Mouse (Mus musculus) limb, embryonic 12.5 days (tissue): ENCODE measurements at regions not wholly inside any gene's neighbourhood (a gene's known extent, or its start where the extent isn't known, plus 50 kb on each side); places are given as distances from the start of the nearest gene placed in this dataset.

ENCODE experiments used
- ATAC-seq: fragments of 200-750 bp; cut with Nextera tagmentation; 2 replicates; pipeline ENCODE4 v1.8.0; 2017; ENCODE audit warnings: low read depth, moderate TSS enrichment; ENCODE audit not compliant: insufficient number of reproducible peaks, insufficient read depth, low FRiP score, low TSS enrichment
- H3K27ac ChIP-seq: fragments of 300-500 bp; sonication (generic); 2 replicates; pipeline ENCODE4 v1.5.1; 2016; ENCODE audit warnings: mild to moderate bottlenecking, moderate library complexity
- H3K27me3 ChIP-seq: fragments of 300-500 bp; sonication (generic); 2 replicates; pipeline ENCODE4 v1.6.1; 2016; ENCODE audit warnings: mild to moderate bottlenecking, moderate library complexity
- H3K36me3 ChIP-seq: fragments of 300-500 bp; sonication (generic); 2 replicates; pipeline ENCODE4 v1.6.1; 2016; ENCODE audit warnings: mild to moderate bottlenecking, moderate library complexity
- H3K4me1 ChIP-seq: fragments of 300-500 bp; sonication (generic); replicated peaks from 2 replicates; pipeline ENCODE4 v1.6.1; 2016
- H3K4me2 ChIP-seq: fragments of 300-500 bp; sonication (generic); 2 replicates; pipeline ENCODE4 v1.6.1; 2016; ENCODE audit warnings: mild to moderate bottlenecking, moderate library complexity
- H3K4me3 ChIP-seq: fragments of 300-500 bp; sonication (generic); replicated peaks from 2 replicates; pipeline ENCODE4 v1.5.1; 2016; ENCODE audit warnings: mild to moderate bottlenecking
- H3K9ac ChIP-seq: fragments of 300-500 bp; sonication (generic); replicated peaks from 2 replicates; pipeline ENCODE4 v1.6.1; 2016; ENCODE audit warnings: mild to moderate bottlenecking, moderate library complexity
- H3K9me3 ChIP-seq: fragments of 300-500 bp; sonication (generic); 2 replicates; pipeline ENCODE4 v1.6.1; 2016; ENCODE audit warnings: mild to moderate bottlenecking, moderate library complexity
- WGBS: fragments of 180-500 bp; shearing (Covaris S2); methylation state at CpG from one replicate; pipeline ENCODE4 v1.1.7; 2016; 5-methylcytosine and 5-hydroxymethylcytosine counted together

- no peaks in the 10 kb centered on the region for H3K27me3 ChIP-seq
- WGBS: 81% methylated on average over 8 of the region's 8 CpGs
- no peak for ATAC-seq
Observed at GRCm38 (mm10) chr12:78074290-78074802, 119.7 kb upstream of the Gm6657 start.

GRCm38 (mm10) chr12:78077285-78077684 is 116.8 kb upstream of the Gm6657 start:
- no peak overlapping the region for H3K9ac ChIP-seq
- 9% methylated on average over 5 of the region's 5 CpGs for WGBS
- H3K27ac ChIP-seq: no peak overlapping the region
- no peaks in the 10 kb centered on the region for H3K36me3 ChIP-seq
- no peaks in the 10 kb centered on the region for H3K9me3 ChIP-seq
- H3K4me1 ChIP-seq: peaks cover 10% of the 10 kb centered on the region
- H3K27me3 ChIP-seq: no peaks in the 10 kb centered on the region
- no peak overlapping the region for H3K4me3 ChIP-seq
- H3K4me2 ChIP-seq: no peak overlapping the region
- 0 out of 2 replicates have a peak, but pooled peaks have one; percentile 37 for ATAC-seq

More at GRCm38 (mm10) chr12:78074290-78074802, 119.7 kb upstream of the Gm6657 start:
- no peak overlapping the region for H3K9ac ChIP-seq
- no peaks in the 10 kb centered on the region for H3K9me3 ChIP-seq
- H3K4me1 ChIP-seq: peaks cover 10% of the 10 kb centered on the region
- H3K36me3 ChIP-seq: no peaks in the 10 kb centered on the region
- no peak overlapping the region for H3K27ac ChIP-seq
- no peak overlapping the region for H3K4me3 ChIP-seq
- H3K4me2 ChIP-seq: no peak overlapping the region

GRCm38 (mm10) chr12:78082163-78082562 is 111.9 kb upstream of the Gm6657 start:
- WGBS: 93% methylated on average over 1 of the region's 1 CpGs
- Histone ChIP-seq H3K27ac (no peak overlapping the region), H3K9me3 (no peaks in the 10 kb centered on the region), H3K4me3 (no peak overlapping the region), H3K36me3 (no peaks in the 10 kb centered on the region), H3K9ac (no peak overlapping the region), H3K4me2 (no peak overlapping the region), H3K27me3 (no peaks in the 10 kb centered on the region), H3K4me1 (peaks cover 7% of the 10 kb centered on the region)
- ATAC-seq: no peak

GRCm38 (mm10) chr12:78086016-78086415 is 108.0 kb upstream of the Gm6657 start:
- no peak overlapping the region for H3K4me3 ChIP-seq
- H3K9ac ChIP-seq: no peak overlapping the region
- 88% methylated on average over 5 of the region's 5 CpGs for WGBS
- H3K27ac ChIP-seq: no peak overlapping the region
- H3K27me3 ChIP-seq: no peaks in the 10 kb centered on the region
- no peak overlapping the region for H3K4me2 ChIP-seq
- H3K36me3 ChIP-seq: no peaks in the 10 kb centered on the region
- no peak for ATAC-seq
- no peaks in the 10 kb centered on the region for H3K9me3 ChIP-seq
- H3K4me1 ChIP-seq: no peaks in the 10 kb centered on the region; the same call in 1 of the 2 replicates

GRCm38 (mm10) chr12:78087921-78088320 is 106.1 kb upstream of the Gm6657 start:
- no peaks in the 10 kb centered on the region; the same call in 1 of the 2 replicates for H3K4me1 ChIP-seq
- H3K9ac ChIP-seq: no peak overlapping the region
- no peaks in the 10 kb centered on the region for H3K27me3 ChIP-seq
- H3K4me2 ChIP-seq: no peak overlapping the region
- no peak overlapping the region for H3K4me3 ChIP-seq
- no peaks in the 10 kb centered on the region for H3K36me3 ChIP-seq
- no peaks in the 10 kb centered on the region for H3K9me3 ChIP-seq
- ATAC-seq: no peak
- no peak overlapping the region for H3K27ac ChIP-seq
- WGBS: 56% methylated on average over 1 of the region's 1 CpGs

GRCm38 (mm10) chr12:78094471-78094870 is 99.6 kb upstream of the Gm6657 start:
- no peak for ATAC-seq
- H3K36me3 ChIP-seq: no peaks in the 10 kb centered on the region
- no peak overlapping the region for H3K4me3 ChIP-seq
- WGBS: 83% methylated on average over 4 of the region's 4 CpGs
- H3K4me1 ChIP-seq: peaks cover 6% of the 10 kb centered on the region; the same call in 1 of the 2 replicates
- no peak overlapping the region for H3K9ac ChIP-seq
- no peak overlapping the region for H3K4me2 ChIP-seq
- no peaks in the 10 kb centered on the region for H3K9me3 ChIP-seq
- no peaks in the 10 kb centered on the region for H3K27me3 ChIP-seq
- H3K27ac ChIP-seq: no peak overlapping the region

GRCm38 (mm10) chr12:78095352-78095751 is 98.7 kb upstream of the Gm6657 start:
- Histone ChIP-seq H3K9ac (no peak overlapping the region), H3K4me2 (no peak overlapping the region), H3K27ac (no peak overlapping the region), H3K9me3 (no peaks in the 10 kb centered on the region), H3K4me1 (peaks cover 6% of the 10 kb centered on the region; the same call in 1 of the 2 replicates), H3K36me3 (no peaks in the 10 kb centered on the region), H3K4me3 (no peak overlapping the region), H3K27me3 (no peaks in the 10 kb centered on the region)
- 62% methylated on average over 2 of the region's 2 CpGs for WGBS
- ATAC-seq: no peak; the same call in 1 of the 2 replicates

- no peak overlapping the region for H3K9ac ChIP-seq
- H3K4me2 ChIP-seq: no peak overlapping the region
- no peak overlapping the region for H3K27ac ChIP-seq
- H3K36me3 ChIP-seq: no peaks in the 10 kb centered on the region
- H3K9me3 ChIP-seq: no peaks in the 10 kb centered on the region
- ATAC-seq: no peak
- peaks cover 6% of the 10 kb centered on the region; the same call in 1 of the 2 replicates for H3K4me1 ChIP-seq
- WGBS: 80% methylated on average over 2 of the region's 2 CpGs
- H3K4me3 ChIP-seq: no peak overlapping the region
- no peaks in the 10 kb centered on the region for H3K27me3 ChIP-seq
Observed at GRCm38 (mm10) chr12:78095916-78096315, 98.1 kb upstream of the Gm6657 start.

- H3K4me3 ChIP-seq: no peak overlapping the region
- peaks cover 6% of the 10 kb centered on the region; the same call in 1 of the 2 replicates for H3K4me1 ChIP-seq
- 70% methylated on average over 1 of the region's 1 CpGs for WGBS
- H3K27ac ChIP-seq: no peak overlapping the region
- H3K9me3 ChIP-seq: no peaks in the 10 kb centered on the region
- H3K9ac ChIP-seq: no peak overlapping the region
- H3K27me3 ChIP-seq: no peaks in the 10 kb centered on the region
- H3K4me2 ChIP-seq: no peak overlapping the region
- H3K36me3 ChIP-seq: no peaks in the 10 kb centered on the region
- no peak for ATAC-seq
Observed at GRCm38 (mm10) chr12:78097119-78097518, 96.9 kb upstream of the Gm6657 start.

GRCm38 (mm10) chr12:78097692-78098091 is 96.3 kb upstream of the Gm6657 start:
- 70% methylated on average over 2 of the region's 2 CpGs for whole genome bisulfite sequencing

GRCm38 (mm10) chr12:78098765-78099194 is 95.3 kb upstream of the Gm6657 start:
- Histone ChIP-seq H3K9me3 (no peaks in the 10 kb centered on the region), H3K4me3 (no peak overlapping the region), H3K4me1 (peaks cover 6% of the 10 kb centered on the region; the same call in 1 of the 2 replicates), H3K27ac (no peak overlapping the region), H3K27me3 (no peaks in the 10 kb centered on the region), H3K9ac (no peak overlapping the region), H3K4me2 (no peak overlapping the region), H3K36me3 (no peaks in the 10 kb centered on the region)
- 78% methylated on average over 9 of the region's 9 CpGs for WGBS
- no peak for ATAC-seq

More at GRCm38 (mm10) chr12:78097692-78098091, 96.3 kb upstream of the Gm6657 start:
- no peak overlapping the region for H3K27ac ChIP-seq
- no peaks in the 10 kb centered on the region for H3K27me3 ChIP-seq
- H3K9ac ChIP-seq: no peak overlapping the region
- no peaks in the 10 kb centered on the region for H3K9me3 ChIP-seq
- H3K4me3 ChIP-seq: no peak overlapping the region
- H3K4me2 ChIP-seq: no peak overlapping the region
- H3K4me1 ChIP-seq: peaks cover 6% of the 10 kb centered on the region; the same call in 1 of the 2 replicates
- no peaks in the 10 kb centered on the region for H3K36me3 ChIP-seq
- ATAC-seq: no peak

- H3K4me2 ChIP-seq: no peak overlapping the region
- no peaks in the 10 kb centered on the region for H3K9me3 ChIP-seq
- H3K4me3 ChIP-seq: no peak overlapping the region
- no peaks in the 10 kb centered on the region for H3K36me3 ChIP-seq
- H3K27ac ChIP-seq: no peak overlapping the region
- WGBS: 81% methylated on average over 4 of the region's 4 CpGs
- no peaks in the 10 kb centered on the region for H3K27me3 ChIP-seq
- no peak overlapping the region for H3K9ac ChIP-seq
- no peak for ATAC-seq
- peaks cover 6% of the 10 kb centered on the region; the same call in 1 of the 2 replicates for H3K4me1 ChIP-seq
Observed at GRCm38 (mm10) chr12:78099761-78100160, 94.3 kb upstream of the Gm6657 start.
